Mouse (Mus musculus) liver, adult 2 months (tissue): ENCODE results near the gene Runx1. TPM values are rescaled to one million over a fixed set of nuclear protein-coding genes. Genes with fewer than 3 reads are reported as not detected.

Source experiments
- DNase-seq: peaks from one replicate; pipeline ENCODE4 v3.0.0-alpha.2; 2011; ENCODE audit warnings: low read depth, low spot score; ENCODE audit errors: extremely low read depth
- H3K27ac ChIP-seq: fragments of 200-500 bp; replicated peaks from 2 replicates; pipeline ENCODE4 v1.5.1; 2012; ENCODE audit warnings: low read depth, mild to moderate bottlenecking, control low read depth, inconsistent platforms, low read length; ENCODE audit not compliant: insufficient read depth
- H3K27me3 ChIP-seq: fragments of 200-500 bp; 2 replicates; pipeline ENCODE4 v1.6.1; 2012; ENCODE audit warnings: mild to moderate bottlenecking, moderate library complexity, low read length, inconsistent platforms; ENCODE audit not compliant: control insufficient read depth, insufficient read depth
- H3K36me3 ChIP-seq: fragments of 200-500 bp; 2 replicates; pipeline ENCODE4 v1.6.1; 2012; ENCODE audit warnings: low read length, inconsistent platforms; ENCODE audit not compliant: control insufficient read depth, insufficient read depth
- H3K4me1 ChIP-seq: fragments of 200-500 bp; 2 replicates; pipeline ENCODE4 v1.6.1; 2011; ENCODE audit warnings: low read length; ENCODE audit not compliant: control insufficient read depth, insufficient read depth
- H3K4me3 ChIP-seq: fragments of 200-500 bp; 2 replicates; pipeline ENCODE4 v1.5.1; 2011; ENCODE audit warnings: low read depth, mild to moderate bottlenecking, control low read depth, low read length, moderate library complexity; ENCODE audit not compliant: insufficient read depth
- H3K79me2 ChIP-seq: fragments of 200-500 bp; 2 replicates; pipeline ENCODE4 v1.6.1; 2012; ENCODE audit warnings: inconsistent platforms, mild to moderate bottlenecking, low read length, moderate library complexity; ENCODE audit not compliant: control insufficient read depth, insufficient read depth
- H3K9ac ChIP-seq: fragments of 200-500 bp; 2 replicates; pipeline ENCODE4 v1.6.1; 2012; ENCODE audit warnings: low read depth, mild to moderate bottlenecking, control low read depth, inconsistent platforms, low read length
- CTCF ChIP-seq: fragments of 200-500 bp; IDR thresholded peaks from 2 replicates; pipeline ENCODE4 v1.5.1; 2011; ENCODE audit warnings: low read depth, low read length, control low read depth
- POLR2A ChIP-seq: fragments of 200-500 bp; IDR thresholded peaks from 2 replicates; pipeline ENCODE4 v1.6.1; 2011; ENCODE audit warnings: low read length, control low read depth; ENCODE audit not compliant: insufficient read depth; ENCODE audit errors: extremely low read depth
- WGBS: fragments of 180-500 bp; shearing (Covaris S2); methylation state at CpG from one replicate; pipeline ENCODE4 v1.1.7; 2018; 5-methylcytosine and 5-hydroxymethylcytosine counted together
- polyA plus RNA-seq: library from polyadenylated mRNA; depleted of rRNA; stranded (reverse); fragments of >200 nt; gene quantifications from 2 replicates; pipeline ENCODE4 v1.2.3, GENCODE M21; 2012
- total RNA-seq: library from RNA; depleted of rRNA; stranded (reverse); fragments of >200 nt; gene quantifications from 2 replicates; pipeline ENCODE4 v1.2.3, GENCODE M21; 2014

Gene Runx1
- total and polyA plus RNA-seq, 2 experiments: 0.55 to 0.74 TPM

DNA sequence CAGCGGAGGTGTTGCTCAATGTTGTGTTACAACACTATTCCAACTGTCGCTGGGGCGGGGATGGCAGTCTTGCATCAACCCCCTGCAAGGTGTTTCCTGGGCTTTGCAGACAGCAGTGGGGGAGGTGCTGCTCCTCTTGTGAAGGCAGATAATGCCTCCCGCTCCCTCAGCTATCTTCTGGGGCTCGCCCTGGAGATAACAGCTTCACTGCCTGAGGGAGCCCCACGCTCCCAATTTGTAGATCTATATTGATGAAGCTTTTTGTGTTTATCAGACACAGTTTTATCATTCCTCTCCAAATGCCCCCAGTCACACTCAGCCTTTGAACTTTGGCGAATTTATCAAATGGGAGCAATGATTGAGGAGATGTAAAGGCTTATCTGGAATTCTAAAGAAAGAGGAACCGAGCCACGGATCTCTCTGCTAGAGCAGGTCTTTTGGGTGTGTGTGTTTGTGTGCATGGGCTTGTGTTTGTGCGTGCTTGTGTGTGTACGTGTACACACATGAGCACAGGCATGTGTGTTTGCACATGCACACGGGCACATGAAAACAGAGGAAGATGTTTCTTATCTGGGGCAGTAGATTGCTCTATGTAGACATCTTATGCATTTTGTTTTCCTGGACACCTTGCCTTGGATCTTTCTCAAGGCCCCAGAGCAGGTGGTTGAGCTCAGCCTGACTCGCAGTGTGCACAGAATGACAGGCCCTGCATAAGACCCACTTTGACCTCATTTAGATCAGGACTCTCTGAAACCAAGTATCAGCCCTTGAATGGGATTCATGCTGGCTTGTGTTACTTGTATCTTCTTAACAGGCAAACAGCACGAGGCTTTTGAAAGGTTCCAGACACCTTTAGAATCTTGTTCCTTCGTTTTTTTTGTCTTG, 110.1 kb downstream of the Runx1 start:
- H3K4me3 ChIP-seq: no peak overlapping the region
- H3K9ac ChIP-seq: no peak overlapping the region
- no peaks in the 10 kb centered on the region for H3K4me1 ChIP-seq
- H3K36me3 ChIP-seq: no peaks in the 10 kb centered on the region
- H3K27ac ChIP-seq: no peak overlapping the region
- WGBS: 17% methylated on average over 15 of the region's 15 CpGs
- DNase-seq: peak; percentile 36
- H3K27me3 ChIP-seq: no peaks in the 10 kb centered on the region
- no peaks in the 10 kb centered on the region for H3K79me2 ChIP-seq
- TF ChIP-seq CTCF: no peak
- no peak for TF ChIP-seq POLR2A

DNA sequence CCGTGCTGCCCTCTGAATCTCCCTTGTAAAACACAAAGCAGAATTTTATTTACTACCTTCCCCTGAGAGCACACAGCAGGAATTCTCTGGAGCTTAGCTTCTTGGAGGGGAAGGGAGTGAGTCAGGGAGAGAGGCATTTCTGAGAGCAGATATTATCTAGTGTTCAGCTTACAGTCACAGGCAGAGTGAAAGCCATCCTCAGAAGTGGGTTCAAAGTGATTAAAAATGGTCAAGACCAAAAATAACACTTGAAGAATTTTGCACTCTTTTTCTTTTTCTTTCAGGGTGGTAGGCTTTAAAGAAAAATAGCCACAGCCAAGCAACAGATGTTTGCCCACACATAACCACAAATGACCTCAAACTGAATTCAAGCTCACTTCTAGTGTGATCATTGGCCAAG, 115.8 kb downstream of the Runx1 start:
- Histone ChIP-seq H3K4me1 (no peaks in the 10 kb centered on the region), H3K27me3 (no peaks in the 10 kb centered on the region), H3K4me3 (no peak overlapping the region), H3K27ac (no peak overlapping the region), H3K36me3 (no peaks in the 10 kb centered on the region), H3K79me2 (no peaks in the 10 kb centered on the region), H3K9ac (no peak overlapping the region)
- TF ChIP-seq POLR2A (no peak), CTCF (no peak)
- DNase-seq: no peak
- whole genome bisulfite sequencing: 13% methylated on average over 1 of the region's 1 CpGs

DNA sequence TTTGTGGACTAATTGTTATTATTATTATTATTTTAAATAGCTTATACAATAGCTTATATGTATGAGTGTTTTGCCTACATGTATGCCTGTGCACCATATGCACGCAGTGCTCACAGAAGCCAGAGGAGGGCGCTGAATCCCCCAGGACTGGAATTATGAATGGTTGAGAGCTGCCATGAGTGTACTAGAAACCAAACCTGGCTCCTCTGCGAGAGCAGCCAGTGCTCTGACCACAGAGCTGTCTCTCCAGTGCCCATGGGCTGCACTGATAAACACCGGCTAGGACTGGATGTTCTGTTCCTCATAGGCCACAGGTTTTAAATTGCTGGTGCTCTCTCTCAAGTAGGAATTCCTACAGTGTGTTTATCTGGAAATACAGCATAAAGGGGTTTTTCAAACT, 117.2 kb downstream of the Runx1 start:
- no peak for TF ChIP-seq CTCF
- TF ChIP-seq POLR2A: no peak
- H3K4me3 ChIP-seq: no peak overlapping the region
- no peak for DNase-seq
- 49% methylated on average over 4 of the region's 4 CpGs for WGBS
- H3K4me1 ChIP-seq: no peaks in the 10 kb centered on the region
- no peaks in the 10 kb centered on the region for H3K36me3 ChIP-seq
- H3K27me3 ChIP-seq: peaks cover 2% of the 10 kb centered on the region; the same call in 1 of the 2 replicates
- H3K79me2 ChIP-seq: no peaks in the 10 kb centered on the region
- no peak overlapping the region for H3K27ac ChIP-seq
- H3K9ac ChIP-seq: no peak overlapping the region

DNA sequence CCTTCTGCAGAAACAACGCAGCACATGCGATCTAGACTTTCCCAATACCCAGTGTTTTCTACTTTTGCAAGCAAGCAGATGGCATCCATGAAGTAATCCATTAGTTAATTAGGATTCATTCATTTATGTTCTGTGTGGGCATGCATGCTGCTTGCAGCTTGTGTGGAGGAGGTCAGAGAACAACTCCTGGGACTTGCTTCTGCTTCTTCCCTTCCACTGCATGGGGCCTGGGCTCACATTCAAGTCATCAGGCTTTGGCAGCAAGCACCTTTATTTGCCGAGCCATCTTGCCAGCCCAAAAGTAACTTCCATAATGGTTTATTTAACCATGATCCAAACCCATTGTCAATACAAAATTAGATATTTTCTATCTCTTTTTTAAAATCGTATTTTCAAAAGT, 118.2 kb downstream of the Runx1 start:
- no peaks in the 10 kb centered on the region for H3K36me3 ChIP-seq
- no peaks in the 10 kb centered on the region for H3K79me2 ChIP-seq
- H3K4me3 ChIP-seq: no peak overlapping the region
- TF ChIP-seq POLR2A (no peak), CTCF (no peak)
- no peak overlapping the region for H3K9ac ChIP-seq
- H3K27ac ChIP-seq: no peak overlapping the region
- H3K4me1 ChIP-seq: no peaks in the 10 kb centered on the region
- 73% methylated on average over 4 of the region's 4 CpGs for WGBS
- no peak for DNase-seq
- peaks cover 4% of the 10 kb centered on the region; the same call in 1 of the 2 replicates for H3K27me3 ChIP-seq

DNA sequence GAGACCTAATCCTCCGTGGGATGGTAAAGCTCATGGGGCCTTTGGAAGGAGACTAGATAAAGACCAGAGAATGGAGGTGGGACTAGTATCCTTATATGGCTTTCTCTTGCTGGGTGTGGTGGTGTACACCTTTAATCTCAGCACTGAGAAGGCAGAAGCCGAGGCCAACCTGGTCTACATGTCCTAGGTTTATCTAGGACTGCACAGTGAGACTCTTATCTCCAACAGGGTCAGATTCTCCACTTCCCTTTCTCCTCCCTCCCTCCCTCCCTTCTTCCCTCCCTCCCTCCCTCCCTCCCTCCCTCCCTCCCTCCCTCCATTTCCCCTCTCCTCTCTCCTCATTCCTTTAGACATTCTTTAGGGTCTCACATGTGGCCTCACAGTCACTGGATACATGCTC, 118.8 kb downstream of the Runx1 start:
- H3K4me1 ChIP-seq: no peaks in the 10 kb centered on the region
- no peak overlapping the region for H3K4me3 ChIP-seq
- H3K9ac ChIP-seq: no peak overlapping the region
- no peak for TF ChIP-seq POLR2A
- TF ChIP-seq CTCF: no peak
- DNase-seq: no peak
- H3K79me2 ChIP-seq: no peaks in the 10 kb centered on the region
- 48% methylated on average over 2 of the region's 2 CpGs for WGBS
- no peak overlapping the region for H3K27ac ChIP-seq
- peaks cover 4% of the 10 kb centered on the region; the same call in 1 of the 2 replicates for H3K27me3 ChIP-seq
- H3K36me3 ChIP-seq: no peaks in the 10 kb centered on the region
